Mouse (Mus musculus): ENCODE data around the gene Nup85. TPM values are rescaled to one million over a fixed set of nuclear protein-coding genes. Genes with fewer than 3 reads are reported as not detected.

The Nup85 gene
- polyA plus RNA-seq (2021; fragmentation: Nextera tagmentation), result 24.6 and 24.9 TPM in 2 replicates
- long read RNA-seq, experiment 1, transcript Nup85-201 (19 exons, 2,230 nt), result major isoform, 39 of 43 reads
- long read RNA-seq, experiment 1, partial matches to known transcripts, result 4 of 43 reads
- long read RNA-seq, experiment 1, other reads (novel, unspliced or antisense), result 0 of 43 reads
- long read RNA-seq, experiment 2, transcript Nup85-201 (19 exons, 2,230 nt), result major isoform, 195 of 229 reads
- long read RNA-seq, experiment 2, partial matches to known transcripts, result 7 of 229 reads
- long read RNA-seq, experiment 2, other reads (novel, unspliced or antisense), result 27 of 229 reads

DNA sequence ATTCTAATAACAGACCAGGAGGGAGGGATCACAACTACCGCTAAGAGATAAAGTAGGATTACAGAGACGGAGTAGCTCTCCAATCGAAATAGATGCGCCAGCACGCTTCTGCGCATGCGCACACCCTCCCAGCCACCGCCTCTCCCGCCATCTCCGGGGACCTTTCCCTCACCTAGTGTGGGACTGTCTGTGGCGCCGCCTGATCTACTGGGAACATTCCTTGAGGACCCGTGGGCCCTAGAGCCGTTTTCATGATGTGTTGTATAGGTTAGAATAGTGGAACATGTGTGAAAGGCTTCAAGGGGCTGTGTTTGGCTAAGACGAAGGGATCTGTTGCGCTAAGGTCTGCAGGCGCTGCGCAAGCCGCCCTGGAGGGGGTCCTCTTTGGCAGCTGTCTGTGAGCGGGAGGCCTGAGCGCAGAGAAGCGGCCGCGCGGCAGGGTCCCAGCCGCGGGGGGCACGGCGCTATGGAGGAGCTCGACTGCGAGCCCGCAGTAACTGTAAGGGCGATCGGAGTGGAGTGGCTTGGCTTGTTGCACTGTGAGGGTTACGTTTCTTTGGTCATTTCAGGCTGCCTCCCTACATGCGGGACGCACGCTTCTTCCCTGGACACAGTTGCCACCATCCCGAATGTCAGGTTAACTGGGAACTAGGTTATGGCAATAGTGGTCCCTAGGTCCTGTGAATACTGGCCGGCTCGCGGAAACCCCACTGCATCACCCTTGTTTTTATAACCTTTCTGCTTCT is at the start of gene Nup85:
Gene Nup85, plus strand, starts transcription at position 371 of the 746 bp plus-strand sequence.

DNA sequence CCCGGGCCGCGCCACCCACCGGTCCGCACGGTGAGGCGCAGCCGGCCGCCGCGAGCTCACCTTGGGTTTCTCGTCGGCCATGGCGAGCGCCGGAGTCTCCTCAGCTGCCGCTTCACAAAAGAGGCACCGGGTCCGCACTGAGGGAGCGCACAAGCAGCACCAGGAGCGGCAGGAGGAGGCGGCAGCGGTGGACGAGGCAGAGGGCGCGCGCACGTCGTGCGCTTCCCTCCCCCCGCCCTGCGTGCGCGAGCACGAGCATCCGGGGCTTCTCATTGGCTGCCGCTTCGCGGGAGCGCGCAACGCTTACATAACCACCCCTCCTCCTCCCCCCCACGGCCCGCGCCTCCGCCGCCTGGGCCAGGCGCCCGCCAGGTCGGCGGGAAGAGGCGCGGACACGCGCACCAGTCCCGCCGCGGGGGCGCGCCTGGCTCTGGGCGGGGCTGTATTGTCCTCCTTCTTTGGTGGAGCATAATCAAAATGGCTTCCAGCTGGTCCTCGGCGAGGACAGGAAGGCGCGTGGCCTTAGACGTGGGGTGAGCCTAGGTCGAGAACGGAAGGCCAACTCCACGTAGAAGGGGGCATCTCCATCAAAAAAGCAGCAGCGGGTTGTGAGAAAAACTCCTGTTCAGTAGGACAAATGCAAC is 28.1 kb upstream of the Nup85 start, which contains the start of gene Sumo2:
Gene Sumo2, minus strand, starts transcription at position 239 of the 644 bp plus-strand sequence.

DNA sequence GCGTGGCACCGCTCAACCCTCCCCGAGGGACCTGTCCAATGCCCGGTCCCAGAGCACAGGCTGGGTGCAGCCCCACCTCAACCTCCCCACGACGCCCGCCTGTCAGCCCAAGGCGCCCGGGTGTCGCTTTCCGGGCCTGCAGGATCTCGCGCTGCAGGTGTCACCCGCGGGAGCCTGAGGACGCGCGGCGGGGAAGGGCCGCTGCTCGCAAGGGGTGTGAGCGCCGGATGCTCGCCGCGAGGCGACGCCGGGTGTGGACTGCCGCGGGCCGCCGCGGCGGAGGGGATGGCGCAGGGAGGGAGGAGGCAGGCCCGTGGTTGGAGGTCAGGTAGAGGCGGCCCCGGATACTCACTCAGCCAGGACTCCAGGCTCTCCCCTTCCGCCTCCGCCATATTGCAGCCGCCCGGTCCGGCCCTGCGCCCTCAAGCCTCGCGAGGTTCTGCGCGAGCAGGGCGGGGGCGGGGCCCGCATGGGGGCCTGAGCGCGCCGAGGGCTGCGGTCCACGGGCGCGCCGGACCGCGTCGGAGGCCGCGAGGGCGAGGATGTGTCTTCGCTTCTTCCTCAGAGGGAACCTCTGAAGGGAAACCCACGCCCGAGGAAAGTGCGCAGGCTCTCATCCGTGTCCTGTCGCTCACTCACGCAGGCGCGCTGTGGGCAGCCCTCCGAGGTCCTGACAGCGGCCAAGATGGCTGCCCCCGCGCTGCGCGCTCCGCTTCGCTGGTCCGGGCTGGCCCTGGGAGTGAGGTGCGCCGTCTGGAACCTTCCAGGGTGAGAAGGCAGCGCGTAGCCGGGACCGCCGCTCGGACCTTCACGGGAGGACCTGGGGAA is 39.5 kb downstream of the Nup85 start, which contains the start of the genes Mrps7 and Gga3:
Gene Mrps7, plus strand, starts transcription at position 450 of the 828 bp plus-strand sequence.
Gene Gga3, minus strand, starts transcription at position 576 of the 828 bp plus-strand sequence.

DNA sequence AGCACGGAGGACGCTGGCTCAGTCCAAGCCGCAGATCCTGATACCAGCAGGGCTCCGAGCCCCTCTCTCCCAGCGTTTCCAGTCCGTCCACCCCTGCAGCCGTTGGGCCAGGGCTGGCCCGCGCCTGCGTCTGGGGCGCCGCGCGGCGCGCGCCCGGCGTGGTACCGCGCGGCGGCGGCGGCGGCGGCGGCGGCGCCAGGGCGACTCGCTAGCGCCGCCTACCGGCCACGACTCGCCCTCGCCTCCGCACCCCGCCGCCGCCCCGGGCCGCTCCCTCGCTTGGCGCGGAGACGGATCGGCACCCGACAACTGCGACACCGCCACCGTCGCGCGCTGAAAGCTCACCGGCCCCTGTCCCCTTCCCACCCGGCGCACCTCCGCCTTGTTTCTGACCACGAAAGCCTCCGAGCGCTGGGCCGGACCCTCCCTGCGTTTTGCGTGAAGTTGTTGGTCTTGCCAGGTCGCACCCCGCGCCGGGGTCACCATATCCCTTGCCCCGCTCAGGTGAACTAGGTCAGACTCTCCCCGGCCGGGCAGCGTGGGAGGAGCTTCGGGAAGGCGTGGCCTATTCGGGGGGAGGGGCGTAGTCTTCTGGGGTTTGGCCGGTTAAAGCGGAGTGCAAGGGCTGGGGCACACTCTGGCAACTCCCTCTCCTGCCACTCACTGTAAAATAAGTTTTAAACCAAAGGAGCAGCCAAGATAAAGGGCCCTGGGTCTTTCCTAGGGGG is 48.3 kb downstream of the Nup85 start, which contains the start of gene Mif4gd:
Gene Mif4gd, minus strand, starts transcription at position 560 of the 728 bp plus-strand sequence.

DNA sequence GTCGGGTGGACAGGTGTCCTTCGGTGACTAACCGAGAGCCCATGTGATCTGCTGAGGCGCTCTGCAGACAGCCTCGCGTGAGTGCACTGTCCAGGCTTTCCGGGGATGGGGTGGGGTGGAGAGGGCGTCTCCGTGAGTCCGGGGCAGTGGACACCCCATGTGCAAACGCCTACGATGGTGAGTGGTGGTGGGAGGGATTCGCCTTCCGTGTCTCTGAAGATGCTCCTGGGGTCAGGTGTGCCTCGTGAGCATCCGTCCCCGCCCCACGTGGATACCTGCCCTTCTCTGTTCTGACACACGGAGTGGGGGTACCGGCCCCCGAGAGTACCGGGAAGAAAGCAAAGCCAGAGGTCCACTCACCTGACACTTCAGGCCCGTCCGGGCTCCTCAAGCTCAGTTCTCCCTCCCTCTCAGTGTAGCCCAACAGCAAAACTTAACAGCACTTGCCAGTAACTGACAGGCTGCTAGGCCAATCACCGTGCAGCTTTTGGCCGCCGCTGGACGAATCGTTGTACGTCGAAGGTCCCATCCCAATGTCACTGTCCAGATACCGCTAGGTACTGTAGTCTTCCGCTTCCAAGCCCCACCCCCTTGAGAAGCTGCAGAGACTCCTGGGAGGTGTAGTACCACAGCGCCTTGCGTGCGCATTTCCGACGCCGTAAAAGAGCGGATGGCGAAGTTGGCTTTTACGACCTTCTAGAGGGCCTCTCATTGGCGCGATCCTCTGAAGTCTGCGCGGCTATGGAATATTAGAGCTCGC is 63.7 kb downstream of the Nup85 start, which contains the start of gene Slc25a19:
Gene Slc25a19, minus strand, starts transcription at position 591 of the 760 bp plus-strand sequence.

Other genes with a start within 250 kb of the Nup85 start
- 0.41 and 0.46 TPM in 2 replicates for gene Ush1g, start 242.4 kb upstream of the Nup85 start, polyA plus RNA-seq (2021; fragmentation: Nextera tagmentation)
- gene Otop3, start 229.7 kb upstream of the Nup85 start, polyA plus RNA-seq (2021; fragmentation: Nextera tagmentation), result 0.08 and 0.11 TPM in 2 replicates
- gene Hid1, start 196.7 kb upstream of the Nup85 start, polyA plus RNA-seq (2021; fragmentation: Nextera tagmentation), result 61.2 and 65.4 TPM in 2 replicates
- 5.2 and 6.9 TPM in 2 replicates for gene Cdr2l, start 182.5 kb upstream of the Nup85 start, polyA plus RNA-seq (2021; fragmentation: Nextera tagmentation)
- 225 and 242 TPM in 2 replicates for gene Mrpl58, start 160.7 kb upstream of the Nup85 start, polyA plus RNA-seq (2021; fragmentation: Nextera tagmentation)
- 1,701 and 1,807 TPM in 2 replicates for gene Atp5h, start 144.5 kb upstream of the Nup85 start, polyA plus RNA-seq (2021; fragmentation: Nextera tagmentation)
- gene Kctd2, start 144.3 kb upstream of the Nup85 start, polyA plus RNA-seq (2021; fragmentation: Nextera tagmentation), result 8.3 and 8.7 TPM in 2 replicates
- not detected in 2 replicates for gene Trim80, start 123.9 kb upstream of the Nup85 start, polyA plus RNA-seq (2021; fragmentation: Nextera tagmentation)
- gene Slc16a5, start 102.0 kb upstream of the Nup85 start, polyA plus RNA-seq (2021; fragmentation: Nextera tagmentation), result 0.09 and 0.11 TPM in 2 replicates
- 8.2 and 8.9 TPM in 2 replicates for gene Armc7, start 88.8 kb upstream of the Nup85 start, polyA plus RNA-seq (2021; fragmentation: Nextera tagmentation)
- gene Nt5c, start 72.6 kb upstream of the Nup85 start, polyA plus RNA-seq (2021; fragmentation: Nextera tagmentation), result 133 and 141 TPM in 2 replicates
- 276 and 280 TPM in 2 replicates for gene Jpt1, start 50.0 kb upstream of the Nup85 start, polyA plus RNA-seq (2021; fragmentation: Nextera tagmentation)
- gene Sumo2, start 28.2 kb upstream of the Nup85 start, polyA plus RNA-seq (2021; fragmentation: Nextera tagmentation), result 655 and 748 TPM in 2 replicates
- 61.1 and 62.2 TPM in 2 replicates for gene Mrps7, start 39.5 kb downstream of the Nup85 start, polyA plus RNA-seq (2021; fragmentation: Nextera tagmentation)
- gene Gga3, start 39.6 kb downstream of the Nup85 start, polyA plus RNA-seq (2021; fragmentation: Nextera tagmentation), result 5.8 and 6.3 TPM in 2 replicates
- gene Mif4gd, start 48.5 kb downstream of the Nup85 start, polyA plus RNA-seq (2021; fragmentation: Nextera tagmentation), result 25.6 and 28.9 TPM in 2 replicates
- 39.1 and 41.4 TPM in 2 replicates for gene Slc25a19, start 63.9 kb downstream of the Nup85 start, polyA plus RNA-seq (2021; fragmentation: Nextera tagmentation)
- gene Grb2, start 144.2 kb downstream of the Nup85 start, polyA plus RNA-seq (2021; fragmentation: Nextera tagmentation), result 18.7 and 19.3 TPM in 2 replicates
- 23.9 and 25.3 TPM in 2 replicates for gene Tmem94, start 201.0 kb downstream of the Nup85 start, polyA plus RNA-seq (2021; fragmentation: Nextera tagmentation)
- 12.0 and 17.7 TPM in 2 replicates for gene Caskin2, start 249.2 kb downstream of the Nup85 start, polyA plus RNA-seq (2021; fragmentation: Nextera tagmentation)

Data from layer of hippocampus, adult 6 months (tissue).